Mouse (Mus musculus) induced T-regulatory cell, adult 2 months (primary cell): ENCODE results near the gene 4933402J07Rik.

ENCODE experiments used
- DNase-seq: peaks from one replicate; pipeline ENCODE4 v3.0.0-alpha.2; 2012; ENCODE audit warnings: low read depth

Gene 4933402J07Rik

GRCm38 (mm10) chr8:87621181-87621580, 57.5 kb downstream of the 4933402J07Rik start:
- DNase-seq, result no peak

GRCm38 (mm10) chr8:87629656-87630055, 66.0 kb downstream of the 4933402J07Rik start:
- DNase-seq, result no peak

- DNase-seq, result no peak
Measured at GRCm38 (mm10) chr8:87631776-87632175, 68.1 kb downstream of the 4933402J07Rik start.

GRCm38 (mm10) chr8:87636226-87636742, 72.6 kb downstream of the 4933402J07Rik start:
- no peak for DNase-seq
